Mouse (Mus musculus) gastrocnemius, postnatal 4 days (tissue): ENCODE results near the gene Sf3b6. TPM values are rescaled to one million over a fixed set of nuclear protein-coding genes. Genes with fewer than 3 reads are reported as not detected.
"Not testable (repeated sequence)": the region's sequence is repeated elsewhere in the genome, so short reads cannot be mapped to it uniquely, and the experiment has no call there.

ENCODE experiments used
- DNase-seq, 2 experiments: peaks; one replicate each; pipeline ENCODE4 v3.0.0; 2021 to 2022; ENCODE audit warnings: low spot score in 2 of 2, mixed read lengths in 2 of 2
- long read RNA-seq, 2 experiments: library from polyadenylated mRNA; stranded (forward); transcript quantifications; one replicate each; pipeline ENCODE4 v2.0.0; 2021
- total RNA-seq, 2 experiments: library from RNA; stranded (reverse); gene quantifications; 2 replicates each; pipeline ENCODE4 v1.2.3; 2021

Sf3b6 gene
- total RNA-seq: 10 to 100 TPM; 73.9 to 80.8 TPM
- long read RNA-seq, experiment 1, transcript Sf3b6-201 (4 exons, 1,180 nt): major isoform, 32 of 36 reads
- long read RNA-seq, experiment 1, partial matches to known transcripts: 0 of 36 reads
- long read RNA-seq, experiment 1, other reads (novel, unspliced or antisense): 3 of 36 reads
- long read RNA-seq, experiment 2, transcript Sf3b6-201 (4 exons, 1,180 nt): major isoform, 26 of 27 reads
- long read RNA-seq, experiment 2, partial matches to known transcripts: 1 of 27 reads
- long read RNA-seq, experiment 2, other reads (novel, unspliced or antisense): 0 of 27 reads

DNA sequence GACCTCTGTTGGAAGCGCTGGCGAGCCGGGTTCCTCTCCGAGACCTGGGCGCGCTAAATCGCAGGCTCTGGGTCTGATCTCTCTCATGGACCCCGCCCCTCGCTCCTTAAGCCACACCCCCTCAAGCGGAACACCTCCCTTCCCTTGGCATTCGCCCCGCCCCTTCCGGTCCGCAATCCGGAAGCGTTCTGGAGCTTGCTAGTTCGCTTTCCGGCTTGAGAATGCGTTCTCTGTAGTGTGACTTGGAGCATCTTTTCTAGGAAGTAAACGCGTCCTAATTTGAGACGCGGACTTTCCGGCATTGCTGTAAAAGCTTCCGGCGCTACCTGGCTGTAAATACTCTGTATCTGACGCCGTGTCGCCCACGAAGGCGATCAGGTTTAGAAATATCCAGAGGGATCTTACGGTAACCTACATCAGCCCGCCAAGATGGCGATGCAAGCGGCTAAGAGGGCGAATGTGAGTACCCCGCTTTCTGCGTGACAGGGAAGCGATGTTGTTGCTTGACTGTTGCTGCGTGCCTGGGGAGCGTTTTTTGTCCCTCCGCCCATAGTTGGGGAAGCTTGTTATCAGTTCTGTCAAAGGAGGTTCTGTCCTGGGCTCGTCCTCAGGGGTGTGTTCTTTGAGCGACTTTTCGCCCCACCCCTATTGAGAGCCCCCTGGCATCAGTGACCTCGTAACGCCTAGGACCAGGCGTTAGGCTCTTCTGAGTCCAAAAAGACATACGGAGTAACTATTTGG is at the start of gene Sf3b6:
Gene Sf3b6, plus strand, starts transcription at position 184 of the 741 bp plus-strand sequence.
- peak; percentile 96 to 100 for DNase-seq

DNA sequence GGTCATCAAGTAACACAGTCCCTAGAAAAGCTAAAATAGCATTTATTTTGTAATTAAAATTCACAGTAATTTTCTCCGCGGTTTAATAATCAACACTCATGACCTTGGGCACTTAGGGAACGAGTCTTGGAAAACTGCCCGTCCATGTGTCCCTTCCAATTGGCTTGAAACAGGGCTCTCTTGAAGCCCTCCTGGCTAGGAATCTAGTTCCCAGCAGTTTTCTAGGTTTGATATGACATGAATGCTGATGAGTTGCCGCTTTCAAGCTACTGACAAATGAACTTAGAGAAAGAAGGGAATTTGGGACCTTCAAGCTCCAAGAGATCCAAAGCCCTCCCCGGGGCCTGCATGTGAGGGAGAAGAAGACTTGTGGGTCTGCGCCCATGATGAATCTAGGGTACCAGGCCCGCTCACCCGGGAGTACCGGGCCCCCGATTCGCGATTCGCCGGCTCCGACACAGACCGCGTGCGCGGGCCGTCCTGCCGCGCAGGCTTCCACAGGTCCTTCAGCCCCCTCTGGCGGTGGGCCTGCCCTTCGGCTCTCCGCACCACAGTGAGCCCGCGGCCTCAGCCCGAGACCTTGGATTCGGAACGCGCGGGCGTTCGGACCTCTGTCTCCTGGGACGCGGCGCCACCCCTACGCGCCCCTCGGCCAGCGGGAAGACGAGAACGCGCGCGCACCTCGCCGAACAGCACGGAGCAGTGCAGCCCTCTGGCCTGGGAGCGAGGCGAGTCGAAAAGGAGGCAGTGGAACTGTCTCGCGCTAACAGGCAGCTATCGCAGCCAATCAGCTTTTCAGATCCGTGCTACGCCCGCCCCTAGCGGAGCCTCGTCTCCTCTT is 48.6 kb upstream of the Sf3b6 start, which contains the start of the genes Pfn4 and Fam228b:
Gene Pfn4, plus strand, starts transcription at position 531 of the 841 bp plus-strand sequence.
Gene Fam228b, minus strand, starts transcription at position 776 of the 841 bp plus-strand sequence.
- DNase-seq: peak; percentile 89 to 95

DNA sequence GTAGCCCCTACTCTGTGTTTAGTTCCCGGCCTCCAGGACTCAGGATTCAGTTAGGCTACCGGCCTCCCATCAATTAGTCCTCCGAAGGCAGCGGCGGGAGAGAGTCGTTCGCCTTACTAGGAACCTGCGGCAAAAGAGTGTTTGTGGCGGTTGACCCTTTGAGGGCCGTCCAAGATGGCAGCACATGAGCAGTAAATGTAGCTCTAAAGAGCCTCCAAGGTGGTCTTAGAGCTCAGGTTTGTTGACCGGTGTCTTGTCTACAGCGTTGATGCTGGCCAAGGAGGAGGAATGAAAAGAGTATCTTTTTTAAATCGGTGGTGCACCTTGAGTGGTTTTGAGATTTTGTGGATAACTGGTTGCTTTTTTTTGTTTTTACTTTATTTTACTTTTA is 48.0 kb upstream of the Sf3b6 start:
- no peak for DNase-seq

DNA sequence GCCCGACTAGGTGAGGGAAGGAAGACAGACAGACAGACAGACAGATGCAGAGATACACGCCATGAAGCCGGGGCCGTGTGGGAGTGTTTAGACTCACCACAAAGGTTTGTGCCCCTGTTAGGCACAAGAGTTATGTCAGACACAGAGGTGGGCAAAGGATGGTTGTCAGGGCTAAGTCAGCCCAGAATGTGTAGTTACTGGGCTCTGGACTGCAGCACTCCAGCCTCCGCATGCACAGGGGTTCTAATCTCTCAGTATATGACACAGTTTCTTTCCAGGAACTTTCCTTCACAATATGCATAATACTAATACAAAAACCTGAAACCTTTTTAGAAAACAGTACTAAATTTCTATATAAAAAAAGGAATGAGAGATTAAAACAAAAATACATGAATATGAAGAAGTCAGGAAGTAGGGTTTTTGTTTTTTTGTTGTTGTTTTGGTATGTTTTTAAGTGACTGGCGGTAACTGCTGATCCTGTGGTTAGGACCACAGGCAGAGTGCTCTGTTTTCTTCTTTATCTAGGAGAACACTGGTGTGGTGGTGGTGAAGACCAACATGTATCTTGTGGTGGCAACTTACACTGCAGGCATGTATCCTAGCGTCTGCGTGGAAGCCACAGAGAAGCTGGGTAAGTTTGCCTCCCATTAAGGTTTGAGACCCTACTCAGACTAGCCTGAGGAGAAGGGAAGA is 42.3 kb upstream of the Sf3b6 start:
- DNase-seq: no peak

DNA sequence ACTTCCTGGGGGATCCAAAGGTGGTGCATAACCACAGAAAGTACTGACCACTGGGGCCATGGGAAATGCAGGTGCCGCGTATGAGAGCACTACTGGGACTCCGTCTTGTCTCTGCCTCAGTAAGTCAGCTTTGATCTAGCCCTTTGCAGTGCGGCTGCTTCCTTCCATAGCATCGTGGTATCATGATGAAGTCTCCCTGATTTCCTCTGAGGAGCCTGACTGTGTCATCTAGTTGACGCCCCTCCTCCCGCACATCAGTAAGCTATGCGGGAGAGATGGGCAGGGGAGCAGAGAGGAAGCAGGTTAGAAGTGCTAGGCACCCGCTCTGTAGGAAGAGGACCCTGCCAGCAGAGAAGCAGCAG is 41.8 kb upstream of the Sf3b6 start:
- DNase-seq: no peak

DNA sequence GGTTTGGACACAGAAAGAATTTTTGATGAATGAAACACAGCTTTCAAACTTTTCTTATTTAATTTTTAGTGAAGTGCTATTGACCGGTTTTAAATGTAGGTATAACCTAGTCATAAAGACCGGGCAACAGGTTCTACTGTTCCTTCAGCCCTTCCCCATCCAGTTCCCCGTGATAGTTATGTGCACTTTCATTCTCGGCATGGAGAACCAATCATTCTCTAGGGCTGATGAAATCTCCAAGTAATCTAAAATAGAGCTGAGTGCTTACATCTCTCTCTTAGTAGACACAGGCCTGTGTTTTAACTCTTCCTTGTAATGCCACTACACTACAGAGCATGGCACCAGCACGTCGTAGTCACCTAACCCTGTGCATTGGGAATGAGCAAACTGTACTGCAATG is 39.6 kb upstream of the Sf3b6 start:
- no peak for DNase-seq

DNA sequence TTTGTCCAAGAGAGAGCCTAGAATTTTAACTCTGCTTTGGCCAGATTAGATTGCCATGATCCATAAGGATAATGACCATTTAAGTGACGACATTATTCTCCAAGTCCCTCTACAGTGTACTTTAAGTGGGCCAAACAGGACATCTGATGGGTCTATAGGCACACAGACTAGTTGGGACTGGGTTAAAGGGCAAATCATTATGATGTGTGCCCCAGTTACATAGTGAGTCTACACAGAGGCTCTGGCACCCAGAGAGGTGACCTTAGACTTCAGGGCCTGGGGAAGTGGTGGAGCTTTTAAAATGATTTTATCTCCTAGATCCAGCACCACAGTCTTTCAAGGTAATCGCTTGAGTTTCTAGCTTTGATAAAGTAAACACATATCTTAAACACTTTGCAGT is 37.1 kb upstream of the Sf3b6 start:
- no peak for DNase-seq

DNA sequence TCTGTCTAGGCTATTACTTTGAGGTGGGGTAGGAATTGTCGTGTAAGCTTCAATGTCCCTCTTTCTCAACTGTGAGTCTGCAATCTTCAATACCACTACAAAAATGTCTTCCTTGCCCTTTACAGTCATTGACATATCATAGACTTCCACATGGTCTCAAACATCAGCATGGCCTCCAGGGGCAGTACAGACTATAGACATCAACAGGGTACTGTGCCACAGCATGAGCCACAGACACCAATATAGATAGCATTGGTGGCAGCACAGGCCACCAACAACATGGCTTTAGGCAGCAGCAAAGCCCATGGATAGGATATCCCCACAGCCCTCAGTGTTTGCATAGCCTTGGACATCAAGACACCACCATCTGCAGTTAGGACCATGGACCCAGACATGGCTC is 36.1 kb upstream of the Sf3b6 start:
- DNase-seq: no peak

DNA sequence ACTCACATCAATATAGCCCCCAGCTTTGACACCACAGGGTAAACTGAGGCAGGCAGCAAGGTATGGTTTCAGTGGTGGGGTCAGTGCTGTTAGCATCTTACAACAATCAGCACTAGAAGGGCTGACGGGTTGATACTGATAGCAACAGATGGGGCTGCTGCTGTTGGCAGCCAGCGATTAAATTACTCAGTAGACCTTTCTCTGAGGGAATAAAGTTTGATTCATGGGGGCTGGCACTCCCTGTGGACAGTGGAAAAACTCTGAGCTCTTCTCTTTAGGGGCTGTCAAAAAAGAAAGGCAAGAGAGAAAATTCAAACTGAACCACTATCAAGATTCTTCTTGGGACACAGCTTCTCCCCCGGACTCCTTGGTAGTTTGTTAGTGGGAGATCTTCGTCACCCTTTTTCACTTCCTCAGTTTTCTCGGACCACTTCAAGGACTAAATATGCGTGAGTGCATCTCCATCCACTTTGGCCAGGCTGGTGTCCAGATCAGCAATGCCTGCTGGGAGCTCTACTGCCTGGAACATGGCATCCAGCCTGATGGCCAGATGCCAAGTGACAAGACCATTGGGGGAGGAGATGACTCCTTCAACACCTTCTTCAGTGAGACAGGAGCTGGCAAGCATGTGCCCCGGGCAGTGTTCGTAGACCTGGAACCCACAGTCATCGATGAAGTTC is 35.5 kb upstream of the Sf3b6 start:
- not testable (repeated sequence) for DNase-seq

DNA sequence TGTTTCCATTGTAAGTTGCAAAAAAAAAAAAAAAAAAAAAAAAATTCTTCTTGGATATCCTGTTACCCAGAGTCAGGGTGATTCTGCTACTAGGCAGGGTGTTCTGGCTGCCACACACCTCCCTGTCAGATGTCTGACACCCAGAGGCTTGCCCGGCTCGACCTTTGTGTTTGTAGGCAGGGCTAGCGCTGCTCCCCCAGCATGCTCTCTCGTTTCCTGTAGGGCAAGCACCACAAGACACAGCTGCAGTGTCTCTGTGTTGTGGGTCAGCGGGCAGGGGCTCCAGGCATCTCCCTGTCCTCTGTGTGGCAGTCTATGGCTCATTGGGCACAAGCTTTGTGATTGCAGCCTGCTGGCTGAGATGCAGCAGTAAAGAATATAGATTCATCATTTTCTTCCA is 33.7 kb upstream of the Sf3b6 start:
- no peak for DNase-seq

DNA sequence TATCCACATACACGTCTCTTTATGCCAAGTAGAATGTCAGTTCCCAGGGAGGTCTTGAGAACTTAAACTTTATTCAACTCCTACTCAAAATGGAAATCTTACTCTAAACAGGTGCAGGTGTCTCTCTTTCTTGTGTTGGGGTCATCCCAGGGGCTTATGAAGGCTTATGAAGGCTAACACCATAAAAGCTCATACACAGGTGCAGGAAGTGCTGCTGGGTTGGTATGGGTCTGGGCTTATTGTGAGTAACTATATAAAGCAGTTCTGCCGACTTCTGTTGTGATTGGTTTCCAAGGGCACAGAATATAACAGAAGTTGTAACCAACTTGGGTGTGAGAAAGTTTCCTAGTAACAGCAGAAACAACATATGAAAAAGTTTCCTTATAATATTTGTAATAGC is 32.9 kb upstream of the Sf3b6 start:
- DNase-seq: no peak

DNA sequence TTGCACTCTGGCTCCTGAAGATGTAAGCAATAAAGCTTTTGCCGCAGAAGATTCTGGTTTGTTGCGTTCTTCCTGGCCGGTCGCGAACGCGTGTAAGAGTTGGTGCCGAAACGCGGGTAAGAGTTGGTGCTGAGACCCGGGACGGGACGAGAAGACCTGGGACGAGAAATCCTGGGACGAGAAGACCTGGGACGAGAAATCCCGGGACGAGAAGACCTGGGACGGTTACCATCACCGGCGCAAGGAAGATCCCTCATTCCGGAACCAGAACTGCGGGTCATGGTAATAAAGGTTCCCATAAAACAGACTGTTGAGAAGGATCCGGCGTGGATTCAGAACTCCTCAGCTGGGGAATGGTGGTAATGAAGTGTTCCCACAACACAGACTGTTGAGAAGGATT is 29.2 kb upstream of the Sf3b6 start:
- DNase-seq: not testable (repeated sequence)

DNA sequence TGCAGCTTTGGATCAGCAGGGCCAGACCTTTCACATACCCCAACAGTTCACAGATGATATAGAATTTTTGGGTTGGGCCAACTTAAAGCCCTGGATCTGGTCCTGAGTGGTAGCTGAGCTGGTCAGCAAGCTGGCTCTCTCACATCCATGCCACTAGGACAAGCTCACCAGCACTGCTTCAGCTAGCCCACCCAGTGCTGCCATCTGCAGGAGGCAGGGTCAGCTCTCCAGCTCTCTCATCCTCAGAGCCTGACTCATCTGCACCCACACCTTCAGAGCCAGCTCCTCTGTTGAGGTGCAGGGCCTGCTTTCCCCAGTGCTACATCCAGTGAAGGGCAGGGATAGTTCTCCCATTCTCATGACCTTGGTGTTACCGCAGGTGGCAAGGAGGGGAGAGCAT is 23.6 kb upstream of the Sf3b6 start:
- peak in 1 of 2 experiments; percentile 18 for DNase-seq

DNA sequence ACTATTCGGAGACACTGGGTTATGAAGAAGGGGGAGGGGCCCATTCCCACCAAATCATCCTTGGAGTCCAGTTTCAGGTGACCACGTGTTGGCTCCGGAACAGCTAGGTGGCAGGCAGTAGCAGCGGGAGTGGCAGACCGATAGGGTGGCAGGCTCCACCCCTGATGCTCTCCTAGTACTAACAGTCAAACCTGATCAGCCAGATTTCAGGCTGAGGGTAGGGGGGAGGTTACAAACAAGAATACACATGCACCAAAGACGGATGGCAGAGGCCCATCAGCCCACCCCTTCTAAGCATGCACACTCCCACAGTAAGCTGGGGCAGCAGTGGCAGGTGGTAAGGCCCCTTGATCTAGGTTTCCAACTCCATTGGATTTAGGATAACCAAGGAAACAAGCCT is 19.9 kb upstream of the Sf3b6 start:
- not testable (repeated sequence) for DNase-seq

DNA sequence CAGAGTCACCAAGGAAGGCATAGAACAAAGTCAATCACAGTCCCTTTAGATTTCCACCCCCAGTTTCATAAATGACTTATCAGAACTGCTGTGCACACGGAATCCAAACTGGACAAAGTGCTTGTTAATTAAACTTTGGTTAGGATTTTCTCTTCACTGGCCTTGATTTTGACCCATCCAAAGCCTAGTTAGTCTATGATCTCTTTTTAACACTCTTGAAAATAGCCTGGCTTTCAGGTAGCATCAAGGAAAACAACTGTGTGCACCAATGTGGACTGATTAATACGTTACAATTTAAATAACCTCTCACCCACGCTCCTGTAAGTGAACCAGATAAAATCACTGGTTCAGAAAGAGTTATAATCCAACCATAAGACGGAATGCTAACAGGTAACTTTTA is 6.3 kb upstream of the Sf3b6 start:
- no peak for DNase-seq

DNA sequence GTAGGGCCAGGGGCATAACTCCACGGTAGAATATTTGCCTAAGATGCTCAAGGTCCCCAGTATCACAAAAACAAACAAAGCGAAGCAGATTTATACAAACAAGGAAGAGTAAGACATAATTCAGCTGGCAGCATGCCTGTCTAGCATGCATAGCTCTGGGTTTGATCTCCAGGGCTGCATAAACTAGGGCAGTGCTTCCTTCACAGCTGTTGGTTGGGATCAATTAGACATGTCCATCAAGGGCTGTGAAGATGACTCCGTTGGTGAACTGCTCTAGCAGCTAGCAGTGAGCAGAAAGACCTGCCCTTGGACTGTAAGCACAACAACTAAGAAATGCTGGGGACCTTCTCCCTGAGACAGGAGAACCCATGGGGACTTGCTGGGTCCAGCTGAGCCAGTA is 5.6 kb upstream of the Sf3b6 start:
- no peak for DNase-seq

DNA sequence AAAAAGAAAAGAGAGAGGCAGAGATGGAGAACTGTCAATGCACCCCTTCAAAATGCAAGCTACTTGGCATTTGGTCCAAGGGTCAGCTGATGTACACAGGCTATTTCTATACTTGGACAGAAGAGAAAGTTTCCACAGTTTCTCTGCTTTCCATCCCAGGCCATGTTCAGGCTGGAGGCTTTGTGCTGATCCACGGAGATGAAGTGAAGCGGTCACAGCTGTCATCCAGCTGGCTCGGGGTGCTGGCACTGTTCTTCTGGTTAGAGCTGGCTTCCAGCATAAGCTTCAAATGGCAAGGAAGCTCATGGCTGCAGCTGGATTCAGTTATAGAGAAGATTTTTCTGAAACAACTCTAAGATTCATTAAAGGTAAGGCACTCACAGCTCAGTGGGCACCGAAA is 3.7 kb upstream of the Sf3b6 start:
- DNase-seq: peak in 1 of 2 experiments; percentile 71

DNA sequence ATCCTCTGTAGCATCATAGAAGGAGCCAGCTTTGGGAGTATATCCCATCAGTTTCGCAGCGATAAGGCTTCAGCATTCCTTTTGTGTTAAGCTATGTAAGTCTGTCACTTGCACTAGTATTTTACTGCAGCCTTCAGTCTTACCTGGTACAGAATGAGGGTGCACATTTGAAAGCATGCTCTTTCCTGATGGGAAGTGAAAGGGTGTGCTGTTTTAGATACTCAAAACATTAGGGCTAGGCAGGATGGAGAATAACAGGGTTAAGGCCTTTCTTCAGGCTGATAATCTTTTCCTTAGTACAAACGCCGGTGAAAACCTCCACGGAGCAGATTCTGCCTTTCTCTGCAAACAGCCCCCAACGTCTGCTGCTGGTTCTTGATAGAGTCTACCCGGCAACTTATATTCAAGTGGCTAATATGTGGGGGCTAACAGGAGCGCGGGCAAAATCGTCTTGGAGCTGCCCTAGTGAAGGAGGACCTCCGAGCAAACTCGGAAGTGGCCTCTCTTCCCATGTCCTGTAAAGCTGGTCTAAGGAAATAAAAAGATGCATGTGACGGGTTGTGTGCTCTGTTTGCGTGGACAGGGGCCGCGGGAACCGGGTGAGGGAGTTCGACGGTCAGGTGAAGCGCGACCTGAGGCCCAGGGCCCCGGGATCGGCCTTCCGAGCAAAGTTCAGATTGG is 524 bp upstream of the Sf3b6 start:
- no peak for DNase-seq

DNA sequence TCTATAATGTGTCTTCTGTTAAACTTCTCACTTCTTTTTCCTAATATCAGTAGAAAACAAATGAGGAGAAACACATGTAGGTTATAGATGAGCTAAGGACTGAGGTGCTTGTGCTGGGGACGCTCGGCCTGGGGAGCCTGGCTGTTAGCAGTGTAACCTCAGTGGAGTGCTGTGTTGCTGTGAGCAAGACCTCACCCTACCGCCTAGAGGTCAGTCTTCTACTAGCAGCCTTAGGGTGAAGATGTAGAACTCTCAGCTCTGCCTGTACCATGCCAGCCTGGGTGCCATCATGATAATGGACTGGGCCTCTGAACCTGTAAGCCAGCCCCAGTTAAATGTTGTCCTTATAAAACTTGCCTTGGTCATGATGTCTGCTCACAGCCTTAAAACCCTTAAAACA is 9.9 kb downstream of the Sf3b6 start:
- DNase-seq: no peak

DNA sequence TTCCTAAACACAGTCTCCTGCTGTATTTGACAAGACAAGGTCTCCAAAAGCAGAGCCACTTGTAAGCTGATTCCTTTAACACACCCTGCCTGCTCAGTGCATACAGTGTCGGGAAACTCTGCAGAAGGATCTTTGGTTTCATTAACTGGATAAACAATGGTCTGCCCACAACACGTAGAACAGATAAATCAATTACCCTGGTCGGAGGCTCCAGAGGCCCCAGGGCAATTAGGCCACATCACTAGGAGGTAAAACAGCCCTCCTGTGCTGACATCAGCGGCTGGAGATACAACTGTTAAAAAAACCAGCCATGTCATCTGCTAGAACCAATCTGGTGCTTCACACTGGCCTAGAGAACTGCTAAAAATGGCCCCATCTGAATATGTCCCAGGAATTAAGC is 19.6 kb downstream of the Sf3b6 start:
- no peak for DNase-seq
